Mouse (Mus musculus): Measurements from ENCODE around the gene Cyp2d10.
"Not testable (repeated sequence)": the region's sequence is repeated elsewhere in the genome, so short reads cannot be mapped to it uniquely, and the experiment has no call there.

GRCm38 (mm10) chr15:82389916-82390315, 17.1 kb downstream of the Cyp2d10 start:
- TF ChIP-seq CHD2 (IDR thresholded peaks at IDR 0.05; ENCODE audit: low read depth, low read length); ZC3H11A (IDR thresholded peaks at IDR 0.05; ENCODE audit: borderline replicate concordance, low read depth, low read length): not testable (repeated sequence)

Measured in ES-E14 (cell line).